ENCODE assay signal across 9 mouse cellular contexts in genomic region chrX:101300427-101301030, GRCm38 (mm10). TPM values are rescaled to one million over a fixed set of nuclear protein-coding genes. Genes with fewer than 3 reads are reported as not detected.
DNase-seq lines count a peak whose midpoint lies in the region; ATAC-seq lines count a peak whose summit lies in the region.
"Had no signal": no experiment of that assay in that cellular context is flagged by ENCODE, and none has a peak within 500 bp of the region (broad histone marks: within the 10 kb centered on the region; RNA-seq: fewer than 3 reads in every experiment).

No protein-coding gene starts in this region.

- H3K9ac ChIP-seq in kidney, embryonic 15.5 days: no peak overlapping the region
- H3K9ac ChIP-seq: liver, embryonic 13.5 days had no signal

- H3K27ac ChIP-seq in kidney, embryonic 15.5 days: 0 out of 2 replicates have a peak overlapping the region, but pooled peaks have one; percentile 27
- H3K27ac ChIP-seq in hindbrain, embryonic 10.5 days: peak overlapping the region; percentile 85
- H3K27ac ChIP-seq: liver, embryonic 13.5 days had no signal

- peak overlapping the region; percentile 38 for H3K4me3 ChIP-seq in kidney, embryonic 15.5 days (replicated peaks)
- peak overlapping the region; percentile 49 for H3K4me3 ChIP-seq in hindbrain, embryonic 10.5 days
- H3K4me3 ChIP-seq: liver, embryonic 13.5 days had no signal

- peaks cover 38% of the 10 kb centered on the region for H3K27me3 ChIP-seq in kidney, embryonic 15.5 days
- peaks cover 81% of the 10 kb centered on the region for H3K27me3 ChIP-seq in hindbrain, embryonic 10.5 days (ENCODE audit: insufficient read depth, poor library complexity, severe bottlenecking)

- 0 out of 2 replicates have a peak, but pooled peaks cover 3% of the 10 kb centered on the region for H3K4me1 ChIP-seq in kidney, embryonic 15.5 days
- peaks cover 59% of the 10 kb centered on the region for H3K4me1 ChIP-seq in hindbrain, embryonic 10.5 days (replicated peaks)

- DNase-seq in kidney, adult 9 months: no peak
- DNase-seq in embryo, embryonic 11 days: peak; percentile 62
- DNase-seq in hindbrain, embryonic 10.5 days (ENCODE audit: low spot score): no peak
- peak; percentile 24 for DNase-seq in neural tube, embryonic 10.5 days (ENCODE audit: extremely low spot score, low spot score)
- DNase-seq in urinary bladder, postnatal 4 days (ENCODE audit: low spot score in 2 of 2): no peak
- DNase-seq in adrenal gland, postnatal 25 days: no peak
- DNase-seq: liver, embryonic 13.5 days had no signal

- no peak for ATAC-seq in kidney, embryonic 15.5 days (replicated peaks; ENCODE audit: low FRiP score)
- no peak for ATAC-seq in erythroblast, adult 5-6 weeks (replicated peaks; ENCODE audit: low FRiP score, poor library complexity, severe bottlenecking)

- peak overlapping the region; percentile 59 for H3K4me2 ChIP-seq in kidney, embryonic 15.5 days
- H3K4me2 ChIP-seq: liver, embryonic 13.5 days had no signal

- no peaks in the 10 kb centered on the region for H3K9me3 ChIP-seq in kidney, embryonic 15.5 days (replicated peaks)
- no peaks in the 10 kb centered on the region for H3K9me3 ChIP-seq in hindbrain, embryonic 10.5 days
- H3K9me3 ChIP-seq: liver, embryonic 13.5 days had no signal

- WGBS in kidney, embryonic 15.5 days: 42% methylated on average over 13 of the region's 13 CpGs
- WGBS in hindbrain, embryonic 10.5 days: 34% methylated on average over 13 of the region's 13 CpGs

- peaks cover 22% of the 10 kb centered on the region for H3K36me3 ChIP-seq in kidney, embryonic 15.5 days
- H3K36me3 ChIP-seq in hindbrain, embryonic 10.5 days: peaks cover 25% of the 10 kb centered on the region

RNA-seq across cellular contexts. Expression of gene Nlgn3, which starts 1.6 kb away (rescaled TPM):
- polyA plus RNA-seq in kidney, embryonic 15.5 days (2015; fragmentation: Nextera tagmentation; extraction: Ambion mirVana): 4.8 and 5.3 TPM in 2 replicates
- polyA plus RNA-seq in hindbrain, embryonic 10.5 days (2016; fragmentation: Nextera tagmentation; extraction: Ambion mirVana): 5.8 and 14.8 TPM in 2 replicates
- total RNA-seq in erythroblast, adult 5-6 weeks (2015; ENCODE audit: low replicate concordance): 0.84 and 0.96 TPM in 2 replicates
- total RNA-seq in erythroblast, adult 5-6 weeks (2017; ENCODE audit: low replicate concordance): 0.77 and 2.6 TPM in 2 replicates
- total RNA-seq in adrenal gland, postnatal 25 days (2021): 13.5 and 15.0 TPM in 2 replicates

RNA-seq across cellular contexts. Expression of gene Med12, which starts 26.7 kb away (rescaled TPM):
- polyA plus RNA-seq in kidney, embryonic 15.5 days (2015; fragmentation: Nextera tagmentation; extraction: Ambion mirVana): 32.3 and 35.6 TPM in 2 replicates
- polyA plus RNA-seq in hindbrain, embryonic 10.5 days (2016; fragmentation: Nextera tagmentation; extraction: Ambion mirVana): 34.7 and 38.6 TPM in 2 replicates
- total RNA-seq in erythroblast, adult 5-6 weeks (2015; ENCODE audit: low replicate concordance): 250 and 275 TPM in 2 replicates
- 140 and 157 TPM in 2 replicates for total RNA-seq in erythroblast, adult 5-6 weeks (2017; ENCODE audit: low replicate concordance)
- total RNA-seq in adrenal gland, postnatal 25 days (2021): 42.3 and 51.4 TPM in 2 replicates

RNA-seq across cellular contexts. Expression of gene Gm20489, which starts 31.7 kb away (rescaled TPM):
- polyA plus RNA-seq in kidney, embryonic 15.5 days (2015; fragmentation: Nextera tagmentation; extraction: Ambion mirVana): not detected in 2 replicates
- not detected in 2 replicates for polyA plus RNA-seq in hindbrain, embryonic 10.5 days (2016; fragmentation: Nextera tagmentation; extraction: Ambion mirVana)
- total RNA-seq in erythroblast, adult 5-6 weeks (2015; ENCODE audit: low replicate concordance): not detected in 2 replicates
- not detected in 2 replicates for total RNA-seq in erythroblast, adult 5-6 weeks (2017; ENCODE audit: low replicate concordance)
- not detected in 2 replicates for total RNA-seq in adrenal gland, postnatal 25 days (2021)
- polyA plus RNA-seq: liver, embryonic 13.5 days had no signal

RNA-seq across cellular contexts. Expression of gene Il2rg, which starts 32.5 kb away (rescaled TPM):
- polyA plus RNA-seq in kidney, embryonic 15.5 days (2015; fragmentation: Nextera tagmentation; extraction: Ambion mirVana): 21.1 and 22.2 TPM in 2 replicates
- 4.8 and 5.0 TPM in 2 replicates for polyA plus RNA-seq in hindbrain, embryonic 10.5 days (2016; fragmentation: Nextera tagmentation; extraction: Ambion mirVana)
- total RNA-seq in erythroblast, adult 5-6 weeks (2015; ENCODE audit: low replicate concordance): 11.5 and 17.3 TPM in 2 replicates
- 15.1 and 37.6 TPM in 2 replicates for total RNA-seq in erythroblast, adult 5-6 weeks (2017; ENCODE audit: low replicate concordance)
- 8.3 and 9.7 TPM in 2 replicates for total RNA-seq in adrenal gland, postnatal 25 days (2021)

RNA-seq across cellular contexts. Expression of gene Gm614, which starts 36.7 kb away (rescaled TPM):
- 0.23 TPM in 1 of 2 replicates, not detected in the other for polyA plus RNA-seq in kidney, embryonic 15.5 days (2015; fragmentation: Nextera tagmentation; extraction: Ambion mirVana)
- polyA plus RNA-seq in hindbrain, embryonic 10.5 days (2016; fragmentation: Nextera tagmentation; extraction: Ambion mirVana): not detected in 2 replicates
- total RNA-seq in erythroblast, adult 5-6 weeks (2015; ENCODE audit: low replicate concordance): not detected in 2 replicates
- not detected in 2 replicates for total RNA-seq in erythroblast, adult 5-6 weeks (2017; ENCODE audit: low replicate concordance)
- not detected in 2 replicates for total RNA-seq in adrenal gland, postnatal 25 days (2021)
- polyA plus RNA-seq: liver, embryonic 13.5 days had no signal

Comparison
In these comparisons a context has a peak if more than half of its experiments do, and no peak if none do; other contexts are left out.
1. DNase-seq: peak in embryo, embryonic 11 days (single experiment) and neural tube, embryonic 10.5 days (single experiment); none in kidney, adult 9 months (single experiment), hindbrain, embryonic 10.5 days (single experiment), urinary bladder, postnatal 4 days (0 of 2) and adrenal gland, postnatal 25 days (single experiment).